Mouse (Mus musculus): ENCODE results near the gene Mertk.

The Mertk gene

DNA sequence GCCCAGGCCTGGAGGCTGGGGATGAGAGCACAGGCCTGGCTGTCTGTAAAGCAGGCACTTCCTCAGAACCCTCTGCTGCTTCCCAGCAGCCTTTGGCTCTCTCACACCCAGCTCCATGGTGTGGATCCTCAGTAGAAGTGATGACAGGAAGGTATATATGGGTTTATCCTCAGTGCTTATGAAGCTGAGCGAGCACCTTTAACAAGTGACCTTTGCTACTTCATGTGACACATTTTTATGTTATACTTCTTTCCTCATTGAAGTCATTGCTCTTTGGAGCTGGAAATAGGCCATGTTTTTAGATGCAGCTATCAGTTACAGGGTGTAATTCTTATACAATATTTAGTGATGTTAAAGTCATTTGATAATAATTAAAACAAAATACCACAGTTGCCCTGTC lies 67.0 kb downstream of the Mertk start:
- no peak for DNase-seq (ENCODE audit: low spot score in 2 of 2)

DNA sequence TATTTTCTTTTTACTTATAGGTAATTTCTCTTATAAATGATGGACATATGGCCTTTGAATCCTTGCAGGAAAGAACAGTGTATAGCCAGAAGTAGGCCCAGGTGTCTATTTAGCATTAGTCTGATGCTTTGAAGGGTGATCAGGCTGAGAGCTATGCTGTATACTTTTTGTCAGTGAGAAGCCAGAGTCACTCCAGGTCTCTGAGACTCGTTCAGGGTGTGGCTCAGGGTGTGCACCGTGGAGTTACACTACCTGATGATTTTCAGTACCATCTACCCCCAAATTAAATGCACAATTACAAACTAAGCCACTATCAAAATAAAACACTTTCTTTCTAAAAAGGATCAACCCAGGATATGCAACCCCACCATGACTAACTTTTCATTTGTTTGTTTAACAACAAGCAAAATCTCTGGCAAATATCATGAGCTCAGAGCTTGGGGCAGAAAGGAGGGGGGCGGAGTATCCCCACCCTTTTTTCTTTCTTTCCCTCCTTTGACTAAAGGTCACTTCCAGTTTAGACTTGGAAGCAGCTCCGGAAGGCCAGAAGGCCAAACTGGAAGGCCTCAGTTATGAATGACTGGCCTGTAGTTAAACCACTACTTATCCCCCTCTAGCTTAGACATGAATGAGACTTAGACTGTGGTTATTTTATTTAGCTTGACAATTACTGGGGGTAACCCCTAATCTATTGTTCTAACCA lies 69.9 kb downstream of the Mertk start:
- DNase-seq (ENCODE audit: low spot score in 2 of 2) = no peak

DNA sequence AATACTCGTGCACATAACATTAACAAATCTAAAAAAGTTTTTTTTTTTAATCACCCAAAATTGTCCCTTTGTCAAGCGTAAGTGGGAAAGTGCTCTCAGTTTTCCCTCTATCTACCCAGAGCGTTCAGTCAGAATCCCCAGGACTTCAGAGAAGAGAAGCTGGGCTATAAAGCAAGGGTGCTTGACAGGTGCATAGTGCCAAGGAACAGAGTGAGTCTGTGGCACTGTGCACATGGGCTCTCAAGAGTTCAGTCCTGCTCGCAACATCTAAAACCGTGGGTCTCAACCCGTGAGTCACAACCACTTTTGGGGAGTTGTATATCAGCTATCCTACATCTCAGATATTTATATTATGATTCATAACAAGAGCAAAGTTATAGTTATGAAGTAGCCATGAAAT lies 71.8 kb downstream of the Mertk start:
- DNase-seq (ENCODE audit: low spot score in 2 of 2) = no peak

- no peak for DNase-seq (ENCODE audit: low spot score in 2 of 2)
Observed at GRCm38 (mm10) chr2:128771048-128771447, 72.3 kb downstream of the Mertk start.

- no peak for DNase-seq (ENCODE audit: low spot score in 2 of 2)
Observed at GRCm38 (mm10) chr2:128771750-128772338, 73.1 kb downstream of the Mertk start.

- DNase-seq (ENCODE audit: low spot score in 2 of 2) = no peak
Observed at GRCm38 (mm10) chr2:128782231-128782630, 83.5 kb downstream of the Mertk start.

DNA sequence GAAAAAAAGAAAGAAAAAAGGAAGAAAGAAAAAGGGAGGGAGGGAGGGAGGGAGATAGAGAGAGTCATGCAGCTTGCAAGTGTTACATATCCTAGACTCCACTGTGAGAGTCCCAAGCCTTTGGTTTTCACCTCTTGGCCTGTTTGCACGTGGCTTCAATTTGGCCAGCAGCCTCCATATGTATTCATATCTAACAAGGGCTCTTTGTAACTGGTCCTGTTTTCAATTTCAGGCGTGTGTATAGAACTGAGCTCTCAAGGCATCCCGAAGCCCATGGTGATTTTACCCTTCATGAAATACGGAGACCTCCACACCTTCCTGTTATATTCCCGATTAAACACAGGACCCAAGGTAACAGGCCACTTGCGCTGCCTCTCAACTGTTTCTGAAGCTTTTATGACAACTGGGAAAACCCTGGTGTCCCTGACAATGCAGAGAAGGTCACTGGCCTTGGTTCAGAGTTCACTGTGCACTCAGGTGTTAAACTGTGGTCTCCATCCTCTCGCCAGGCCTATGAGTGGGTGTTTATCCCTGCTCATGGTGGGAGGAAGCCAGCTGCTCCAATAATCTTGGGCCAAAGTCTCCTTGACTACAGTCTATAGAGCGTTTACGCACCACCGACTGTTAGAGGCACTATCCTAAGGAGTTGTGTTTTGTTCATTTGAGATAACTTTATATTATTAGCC lies 85.0 kb downstream of the Mertk start:
- no peak for DNase-seq (ENCODE audit: low spot score in 2 of 2)

DNA sequence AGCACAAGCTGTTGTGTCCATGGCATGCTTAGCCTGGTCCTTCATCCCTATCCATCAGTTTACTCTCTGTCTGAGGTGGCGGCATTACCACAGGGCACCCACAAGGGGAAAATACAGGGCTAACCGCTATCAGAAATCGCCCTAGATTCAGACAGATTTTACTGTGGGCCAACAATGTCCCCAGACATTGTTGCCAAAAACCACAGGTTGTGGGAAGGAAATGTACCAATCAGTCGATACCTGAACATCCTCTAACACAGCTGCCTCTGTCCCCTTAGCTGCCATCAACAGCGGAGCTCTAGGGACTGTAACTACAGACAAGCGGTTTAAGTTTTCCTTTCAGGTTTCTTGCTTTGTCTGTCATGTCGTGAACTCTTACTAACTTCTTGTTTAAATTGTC lies 86.1 kb downstream of the Mertk start:
- no peak for DNase-seq (ENCODE audit: low spot score in 2 of 2)

GRCm38 (mm10) chr2:128786341-128786740 lies 87.6 kb downstream of the Mertk start:
- DNase-seq (ENCODE audit: low spot score in 2 of 2) = no peak

DNA sequence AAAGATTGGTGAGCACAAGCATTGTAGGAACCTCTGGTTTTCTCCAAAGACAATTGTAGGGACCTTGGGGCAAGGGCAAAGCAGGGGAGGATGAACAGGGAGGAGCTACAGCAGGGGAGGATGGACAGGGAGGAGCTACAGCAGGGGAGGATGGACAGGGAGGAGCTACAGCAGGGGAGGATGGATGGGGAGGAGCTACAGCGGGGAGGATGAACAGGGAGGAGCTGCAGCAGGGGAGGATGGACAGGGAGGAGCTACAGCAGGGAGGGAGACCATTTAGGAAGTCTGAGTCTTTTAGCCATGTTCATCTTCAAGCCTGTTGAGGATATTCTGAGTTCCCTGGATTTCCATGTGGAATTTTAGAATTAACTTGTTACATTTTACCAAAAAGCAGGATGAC lies 88.0 kb downstream of the Mertk start:
- no peak for DNase-seq (ENCODE audit: low spot score in 2 of 2)

GRCm38 (mm10) chr2:128787805-128788204 lies 89.0 kb downstream of the Mertk start:
- DNase-seq (ENCODE audit: low spot score in 2 of 2) = no peak

- no peak for DNase-seq (ENCODE audit: low spot score in 2 of 2)
Observed at GRCm38 (mm10) chr2:128790875-128791614, 92.3 kb downstream of the Mertk start.

DNA sequence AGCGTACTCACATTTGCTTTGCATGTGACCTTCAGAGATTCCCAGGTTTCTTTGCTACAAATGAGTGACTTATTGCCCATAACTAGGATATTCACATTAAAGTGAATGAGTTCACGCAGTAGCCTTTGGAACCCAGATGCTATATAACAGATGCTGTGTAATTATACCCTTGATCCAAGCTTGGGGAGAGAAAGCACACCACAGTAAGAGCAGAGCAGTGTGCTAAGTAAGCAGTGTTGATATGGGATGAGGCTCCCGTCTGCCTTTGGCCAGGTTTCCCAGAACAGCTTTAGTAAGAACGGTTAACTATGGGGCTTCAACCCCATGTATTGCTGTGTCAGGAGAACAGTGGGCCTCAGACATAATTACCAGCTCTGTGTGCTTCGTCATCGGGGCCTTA lies 95.2 kb downstream of the Mertk start:
- DNase-seq (ENCODE audit: low spot score in 2 of 2) = no peak

- no peak for DNase-seq (ENCODE audit: low spot score in 2 of 2)
Observed at GRCm38 (mm10) chr2:128796463-128796862, 97.7 kb downstream of the Mertk start.

- no peak for DNase-seq (ENCODE audit: low spot score in 2 of 2)
Observed at GRCm38 (mm10) chr2:128803441-128803840, 104.7 kb downstream of the Mertk start.

- no peak for DNase-seq (ENCODE audit: low spot score in 2 of 2)
Observed at GRCm38 (mm10) chr2:128805341-128805740, 106.6 kb downstream of the Mertk start.

DNA sequence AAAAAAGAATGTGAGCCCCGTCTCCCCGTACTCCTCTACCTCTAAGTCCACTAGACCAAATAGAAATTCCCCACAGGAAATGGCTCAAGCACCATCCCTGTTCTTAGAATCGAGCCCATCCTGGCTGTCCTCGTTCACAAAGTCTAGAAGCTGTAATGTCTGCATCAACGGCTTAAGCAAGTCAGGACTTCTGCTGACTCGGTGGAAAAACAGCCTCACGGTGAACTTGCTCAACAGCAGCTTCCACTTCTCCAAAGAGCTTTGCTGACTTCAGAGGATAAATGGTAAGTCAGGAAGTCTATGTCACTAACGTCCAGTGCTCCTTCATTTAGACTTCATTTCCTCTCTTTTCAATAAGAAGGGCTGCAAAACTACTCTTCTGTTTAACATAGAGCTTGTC lies 107.8 kb downstream of the Mertk start:
- DNase-seq (ENCODE audit: low spot score in 2 of 2) = no peak

DNA sequence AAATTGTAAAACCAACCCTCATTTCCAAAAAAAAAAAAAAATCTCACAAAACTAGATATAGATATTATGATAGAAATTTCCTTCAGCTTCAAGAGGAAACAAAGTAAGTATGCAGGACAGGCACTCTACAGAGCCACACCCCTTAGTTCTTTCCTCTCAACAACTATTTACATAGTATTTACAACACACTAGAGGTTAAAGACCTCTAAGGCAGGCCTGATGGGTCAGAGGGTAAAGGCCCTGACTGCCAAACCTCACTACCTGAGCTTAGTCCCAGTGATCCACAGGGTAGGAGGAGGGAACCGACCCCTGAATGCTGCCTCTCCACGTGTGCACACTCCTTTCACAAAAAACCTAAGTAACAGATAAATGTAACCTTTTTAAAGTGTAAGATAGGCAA lies 114.0 kb downstream of the Mertk start:
- no peak for DNase-seq (ENCODE audit: low spot score in 2 of 2)

- DNase-seq (ENCODE audit: low spot score in 2 of 2) = no peak
Observed at GRCm38 (mm10) chr2:128816311-128816710, 117.6 kb downstream of the Mertk start.

GRCm38 (mm10) chr2:128816916-128817315 lies 118.2 kb downstream of the Mertk start:
- no peak for DNase-seq (ENCODE audit: low spot score in 2 of 2)

GRCm38 (mm10) chr2:128817387-128817785 lies 118.6 kb downstream of the Mertk start:
- peak; percentile 46 to 71 for DNase-seq (ENCODE audit: low spot score in 2 of 2)

Data from right cerebral cortex, postnatal 36 days (tissue).